Mouse (Mus musculus) C2C12 (cell line): ENCODE results near the gene Crispld2.

Experiments used
- CTCF ChIP-seq: IDR thresholded peaks from one replicate; pipeline ENCODE4 v1.5.1; 2011; ENCODE audit not compliant: control insufficient read depth, insufficient read depth, insufficient read length
- MYOG ChIP-seq: IDR thresholded peaks from one replicate; pipeline ENCODE4 v1.6.1; 2011; ENCODE audit not compliant: control insufficient read depth, insufficient read length; ENCODE audit errors: extremely low read depth
- USF1 ChIP-seq: IDR thresholded peaks from one replicate; pipeline ENCODE4 v1.6.1; 2011; ENCODE audit warnings: low read depth, mild to moderate bottlenecking, control low read depth, moderate library complexity

DNA sequence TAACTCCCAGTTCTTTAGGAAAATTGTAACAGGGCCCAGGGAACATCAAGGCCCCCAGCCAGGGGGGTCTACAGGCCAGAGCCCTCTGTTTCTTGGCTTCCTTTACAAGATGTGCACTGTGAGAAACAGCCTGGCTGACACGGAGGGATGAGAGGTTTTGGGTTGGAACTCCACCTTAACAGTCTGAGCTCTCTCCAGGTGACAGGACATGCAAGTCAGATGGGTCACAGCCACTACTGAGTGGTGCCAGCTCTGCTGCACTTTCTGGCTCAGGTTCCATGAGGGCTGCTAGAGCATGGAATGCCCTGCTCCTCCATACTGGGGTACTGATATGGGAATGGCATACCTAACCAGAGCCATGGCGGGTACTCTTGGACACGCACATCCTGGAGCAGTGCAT, 98.8 kb downstream of the Crispld2 start:
- TF ChIP-seq CTCF (no peak), MYOG (no peak), USF1 (no peak)
